Mouse (Mus musculus) lung, postnatal 14 days (tissue): ENCODE measurements around the gene Ppp3ca.

ENCODE experiments used
- DNase-seq: peaks from one replicate; pipeline ENCODE4 v3.0.0; 2021

Ppp3ca gene

DNA sequence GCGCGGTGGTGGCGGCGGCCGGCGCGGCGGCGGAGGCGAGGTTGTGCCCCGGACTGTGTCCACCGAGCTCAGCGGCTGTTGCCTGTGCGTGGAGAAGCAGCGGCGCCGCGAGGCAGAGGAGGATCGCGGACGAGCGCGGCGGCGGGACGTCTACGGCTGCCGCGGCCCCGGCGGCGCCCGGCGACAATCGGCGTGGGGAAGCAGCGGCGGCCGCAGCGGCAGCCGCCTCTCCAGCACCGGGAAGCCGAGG lies at the start of gene Ppp3ca:
TSS of gene Ppp3ca (plus strand) at position 15 of the 250 bp plus-strand sequence.
- DNase-seq = no peak

DNA sequence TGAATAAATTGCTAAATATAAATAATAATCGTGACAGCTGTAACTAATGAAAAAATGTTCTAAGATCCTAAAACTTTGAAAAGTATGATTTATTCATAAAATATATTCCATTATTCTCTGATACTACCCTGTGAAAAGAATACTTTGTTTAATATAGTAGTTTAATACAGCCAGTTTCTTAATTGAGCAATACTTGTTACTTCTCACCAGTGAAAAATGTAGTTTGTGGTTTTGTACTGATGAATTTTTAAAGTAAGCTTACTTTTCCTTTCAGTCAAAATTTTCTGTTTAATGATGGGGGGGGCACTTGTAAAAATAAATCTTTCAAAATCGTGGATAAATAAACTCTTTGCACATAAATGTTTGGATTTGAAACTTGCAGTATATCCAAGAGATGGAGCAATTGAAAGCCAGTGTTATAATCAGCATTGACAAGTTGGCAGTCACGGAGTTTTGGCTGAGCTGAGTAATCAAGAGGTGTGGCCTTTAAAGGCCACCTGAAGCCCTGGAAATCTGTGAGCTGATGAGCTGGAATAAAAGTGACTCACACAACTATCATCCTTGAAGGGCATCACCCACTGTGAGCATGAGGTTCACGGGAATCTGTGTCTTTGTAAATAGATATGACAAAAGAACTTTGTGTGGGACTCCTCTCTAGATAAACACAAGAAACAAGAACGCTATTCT lies 29.2 kb upstream of the Ppp3ca start:
- DNase-seq = no peak

DNA sequence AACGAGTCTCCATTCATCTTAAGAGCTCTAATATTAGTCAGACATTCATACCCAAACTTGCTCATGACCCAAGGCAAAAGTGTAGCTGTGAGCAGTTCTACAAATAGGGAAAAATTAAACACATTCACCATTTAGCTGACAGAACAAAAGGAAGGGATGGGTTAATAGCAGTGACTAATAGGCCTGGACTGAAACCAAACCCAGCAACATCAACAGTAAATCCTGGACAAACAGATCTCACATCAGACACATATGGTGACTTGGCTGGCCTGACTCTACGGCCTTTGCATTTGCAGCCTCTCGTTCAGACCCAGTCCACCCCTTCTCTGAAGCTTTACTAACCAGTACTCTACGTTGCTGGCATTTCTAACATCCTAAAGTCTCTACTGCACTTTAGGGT lies 19.0 kb upstream of the Ppp3ca start:
- DNase-seq = no peak

GRCm38 (mm10) chr3:136651496-136651895 lies 18.4 kb upstream of the Ppp3ca start:
- DNase-seq = no peak

- DNase-seq = no peak
Observed at GRCm38 (mm10) chr3:136656460-136657035, 13.4 kb upstream of the Ppp3ca start.

- no peak for DNase-seq
Observed at GRCm38 (mm10) chr3:136658681-136659080, 11.2 kb upstream of the Ppp3ca start.

GRCm38 (mm10) chr3:136665119-136665518 lies 4.8 kb upstream of the Ppp3ca start:
- no peak for DNase-seq

DNA sequence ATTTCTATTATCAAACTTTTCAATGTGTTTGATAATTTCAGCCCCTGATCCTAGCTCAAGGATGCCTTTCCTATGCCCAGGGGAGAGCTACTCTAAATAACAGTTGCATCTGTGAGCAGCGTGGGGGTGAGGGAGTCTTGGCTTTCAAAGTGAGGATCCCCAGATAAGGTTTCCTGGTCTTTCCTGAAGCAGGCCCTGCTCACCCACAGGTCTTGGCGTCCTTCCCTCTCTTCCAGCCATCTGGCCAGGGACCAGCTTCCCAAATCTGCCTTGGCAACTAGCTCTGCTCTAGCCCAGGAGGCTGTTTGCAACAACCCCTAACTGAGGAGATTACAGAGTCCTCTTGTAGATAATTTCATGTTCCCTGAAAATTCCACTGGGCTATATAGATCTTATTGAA lies 1.9 kb upstream of the Ppp3ca start:
- peak; percentile 45 for DNase-seq

- peak; percentile 100 for DNase-seq
Observed at GRCm38 (mm10) chr3:136669231-136670109, 454 bp upstream of the Ppp3ca start.

- peak; percentile 60 for DNase-seq
Observed at GRCm38 (mm10) chr3:136670360-136671131, 622 bp downstream of the Ppp3ca start.

DNA sequence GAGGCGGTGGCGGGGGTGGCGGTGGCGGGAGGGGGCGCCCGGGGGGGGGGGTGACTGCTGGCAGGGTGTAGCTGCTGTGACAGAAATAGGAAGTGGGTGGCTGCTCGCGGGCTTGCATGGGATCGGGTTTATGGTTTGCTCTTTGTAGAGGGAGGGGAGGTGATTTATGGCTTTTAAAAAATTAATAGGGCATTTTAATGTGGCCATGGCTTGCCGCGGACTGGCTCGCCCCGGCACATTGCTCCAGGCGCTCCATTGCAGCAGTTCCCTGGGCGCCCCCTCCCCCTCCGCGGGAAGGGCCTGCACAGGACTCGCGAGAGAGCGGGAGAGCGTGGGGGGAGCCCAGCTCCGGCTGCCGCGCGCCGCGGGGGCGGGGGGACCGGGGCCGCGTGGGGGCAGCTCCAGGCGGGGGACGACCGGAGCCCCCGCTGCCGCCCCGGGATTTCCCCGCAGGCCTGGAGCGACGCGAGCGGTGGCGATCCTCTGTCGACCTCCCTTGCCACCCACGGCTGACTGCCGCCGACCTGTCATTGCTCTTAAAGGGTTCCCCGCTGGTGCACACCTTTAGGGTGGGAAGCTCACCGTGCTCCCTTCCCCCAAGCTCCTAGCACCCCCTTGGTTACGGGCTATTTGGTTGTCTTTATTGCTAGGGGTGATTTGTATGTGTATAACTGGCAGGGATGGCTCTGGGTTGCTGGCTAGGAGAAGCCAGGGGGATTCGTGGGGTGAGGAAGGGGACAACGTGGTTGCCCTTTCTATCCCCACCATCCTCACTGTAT lies 1.4 kb downstream of the Ppp3ca start:
- DNase-seq = peak; percentile 74

DNA sequence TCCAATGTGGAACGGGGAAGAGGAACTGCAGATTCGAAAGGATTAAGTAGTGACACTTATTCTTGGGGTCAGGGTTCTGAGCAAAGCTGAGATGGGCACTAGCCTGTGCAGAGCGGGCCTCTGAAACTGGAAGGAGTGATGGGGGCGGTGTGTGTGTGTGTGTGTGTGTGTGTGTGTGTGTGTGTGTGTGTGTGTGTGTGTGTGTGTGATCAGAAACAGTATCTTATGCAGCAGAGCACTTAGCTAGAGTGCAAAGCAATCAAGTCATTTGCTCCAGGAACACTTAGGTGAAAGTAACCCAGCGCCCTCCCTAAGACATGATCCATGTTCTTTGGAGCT lies 2.0 kb downstream of the Ppp3ca start:
- no peak for DNase-seq

GRCm38 (mm10) chr3:136672870-136673269 lies 2.9 kb downstream of the Ppp3ca start:
- DNase-seq = no peak

GRCm38 (mm10) chr3:136673363-136673762 lies 3.4 kb downstream of the Ppp3ca start:
- no peak for DNase-seq

DNA sequence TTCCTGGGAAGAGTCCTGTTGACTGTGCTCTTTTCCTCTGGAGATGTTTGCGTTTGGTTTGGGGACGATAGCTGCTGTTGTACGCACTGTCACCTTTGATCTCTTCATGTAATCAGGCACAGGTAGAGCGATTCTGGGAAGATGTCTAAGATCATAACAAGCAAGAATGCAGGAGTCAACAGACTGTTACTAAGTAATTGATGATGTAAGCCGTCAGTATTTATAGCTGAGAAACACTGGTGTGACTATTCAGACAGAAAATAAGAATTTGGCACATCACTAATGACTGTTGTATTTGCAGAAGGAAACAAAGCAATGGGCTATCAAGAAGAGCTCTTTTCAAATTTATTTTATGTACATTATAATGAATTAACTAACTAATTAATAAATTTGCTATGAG lies 4.6 kb downstream of the Ppp3ca start:
- no peak for DNase-seq

GRCm38 (mm10) chr3:136676991-136677390 lies 7.1 kb downstream of the Ppp3ca start:
- DNase-seq = no peak

GRCm38 (mm10) chr3:136678386-136678785 lies 8.5 kb downstream of the Ppp3ca start:
- DNase-seq = no peak

DNA sequence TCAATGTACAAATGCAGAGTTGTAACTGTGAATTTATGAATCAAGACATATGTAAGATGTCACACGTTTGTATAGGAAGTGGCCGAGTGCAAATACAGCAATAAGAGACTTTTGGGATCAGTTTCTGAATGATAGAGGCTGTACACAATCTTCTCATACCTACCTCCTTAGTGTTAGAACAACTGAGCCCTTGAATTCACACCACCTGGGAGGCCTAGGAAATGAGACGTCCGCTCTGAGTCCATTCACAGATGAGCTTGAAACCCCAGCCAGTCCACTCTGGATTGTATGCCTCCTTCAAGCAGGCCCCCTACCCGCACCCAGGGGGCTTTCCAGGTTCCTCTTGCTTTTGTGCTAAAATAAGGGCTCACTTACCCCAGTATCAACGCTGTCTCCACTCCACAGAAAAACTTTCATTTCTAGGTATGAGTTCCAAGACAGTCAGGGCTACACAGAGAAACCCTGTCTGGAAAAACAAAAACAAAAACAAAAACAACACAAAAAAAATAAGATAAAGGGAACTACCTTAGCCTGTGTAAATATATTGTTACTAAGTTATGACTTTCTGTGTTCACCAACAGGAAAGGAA lies 10.1 kb downstream of the Ppp3ca start:
- DNase-seq = no peak

- no peak for DNase-seq
Observed at GRCm38 (mm10) chr3:136682242-136682641, 12.3 kb downstream of the Ppp3ca start.

GRCm38 (mm10) chr3:136684191-136684958 lies 14.5 kb downstream of the Ppp3ca start:
- DNase-seq = no peak

GRCm38 (mm10) chr3:136686429-136686828 lies 16.5 kb downstream of the Ppp3ca start:
- DNase-seq = no peak
